Mouse (Mus musculus): ENCODE measurements at regions not wholly inside any gene's neighbourhood (a gene's known extent, or its start where the extent isn't known, plus 50 kb on each side); places are given as distances from the start of the nearest gene placed in this dataset.

DNA sequence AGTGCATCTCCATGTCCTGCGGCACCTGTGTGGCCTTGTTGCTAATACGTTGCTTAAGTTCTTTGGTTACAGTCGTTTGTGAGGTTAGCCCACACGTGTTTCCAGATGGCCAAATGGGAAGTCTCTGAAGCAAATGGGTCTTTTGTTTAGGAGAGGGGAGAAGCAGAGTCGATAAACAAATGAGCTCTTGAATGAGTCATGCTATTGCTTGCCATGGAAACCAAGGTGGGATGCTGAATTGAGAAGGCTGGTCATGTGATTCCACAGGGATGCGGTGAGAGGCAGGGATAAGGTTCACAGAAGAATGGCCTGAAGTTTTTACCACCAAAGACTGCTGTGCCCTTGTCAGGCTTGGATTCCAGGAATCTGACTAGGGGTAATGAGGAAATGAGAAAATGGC, 214.8 kb upstream of the Elac2 start:
- in situ Hi-C loops (cut with MboI; ENCODE audit: low pct_unique_long_range_greater_than_20kb): no loop called here
- no peaks in the 10 kb centered on the region for H3K27me3 ChIP-seq
- DNase-seq (ENCODE audit: low read depth, low spot score): no peak
- no peak for ATAC-seq
- POLR2A ChIA-PET: no interaction called here
- CTCF ChIA-PET: no interaction called here
- no peak for TF ChIP-seq CTCF (IDR thresholded peaks at IDR 0.05)

DNA sequence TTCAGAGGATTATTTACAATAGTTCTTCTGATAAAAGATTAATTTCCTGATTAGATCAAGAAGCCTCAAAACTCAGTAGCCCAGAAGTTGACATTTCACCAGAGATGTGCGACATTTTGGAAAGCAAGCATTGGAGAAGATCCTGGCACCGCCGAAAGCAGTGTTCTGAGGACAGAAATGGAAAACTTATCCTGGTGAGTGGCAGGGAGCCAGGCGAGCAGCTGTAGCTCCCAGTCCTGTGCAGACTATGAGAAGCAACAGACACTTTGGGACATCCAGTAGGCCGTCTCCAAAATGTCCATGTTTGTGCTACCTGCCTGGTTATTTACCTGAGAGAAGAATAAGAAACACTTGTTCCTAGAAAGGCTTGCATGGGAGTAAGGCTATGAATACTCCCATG, 202.1 kb upstream of the Elac2 start:
- no peak for TF ChIP-seq CTCF (IDR thresholded peaks at IDR 0.05)
- ChIA-PET CTCF (no interaction called here), POLR2A (no interaction called here)
- no peak for ATAC-seq
- DNase-seq (ENCODE audit: low read depth, low spot score): no peak
- in situ Hi-C loops (cut with MboI; ENCODE audit: low pct_unique_long_range_greater_than_20kb): no loop called here
- H3K27me3 ChIP-seq: peaks cover 6% of the 10 kb centered on the region

DNA sequence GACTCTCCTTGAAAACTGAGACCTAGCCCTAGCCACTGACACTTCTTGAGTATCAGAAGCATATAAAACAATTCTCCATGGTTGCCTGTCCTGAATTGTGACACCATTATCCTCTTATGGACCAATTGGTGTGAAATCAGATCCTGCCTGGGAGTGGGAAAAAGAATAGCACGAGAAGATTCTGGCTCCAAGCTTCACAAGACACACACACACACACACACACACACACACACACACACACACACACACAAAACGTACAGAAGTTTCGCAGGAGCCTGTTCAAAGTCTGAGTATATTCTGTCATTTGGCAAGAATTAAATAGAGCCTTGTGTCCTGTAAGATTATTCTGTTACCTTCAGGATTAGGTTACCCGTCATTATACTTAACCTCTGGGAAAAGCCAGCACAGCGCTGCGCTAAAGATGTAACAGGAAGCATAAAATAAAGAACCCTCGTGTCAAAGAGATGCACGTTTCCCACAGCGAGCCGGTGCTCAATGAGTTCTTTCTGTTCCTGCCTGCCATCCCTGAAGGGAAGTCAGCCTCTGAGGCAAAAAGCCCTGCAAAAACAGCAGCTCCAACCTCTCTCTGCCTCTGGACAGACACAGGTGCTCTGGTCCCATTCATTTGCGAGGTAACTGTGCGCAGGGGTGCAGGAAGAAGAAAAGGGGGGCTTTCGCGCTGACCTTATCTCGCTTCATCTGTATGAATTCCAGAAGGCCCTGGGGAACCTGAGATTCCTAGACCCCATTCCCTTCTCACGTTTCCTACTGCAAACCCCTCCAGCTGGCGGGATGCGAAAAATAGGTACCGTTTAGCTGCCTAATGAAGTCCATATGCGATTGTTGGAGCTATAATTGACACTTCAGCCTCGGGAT, 178.4 kb upstream of the Elac2 start:
- peaks cover 31% of the 10 kb centered on the region for H3K27me3 ChIP-seq
- DNase-seq (ENCODE audit: low read depth, low spot score) (no peak), ATAC-seq (no peak)
- ChIA-PET CTCF (no interaction called here), POLR2A (no interaction called here)
- no peak for TF ChIP-seq CTCF (IDR thresholded peaks at IDR 0.05)
- in situ Hi-C loops (cut with MboI; ENCODE audit: low pct_unique_long_range_greater_than_20kb): no loop called here

DNA sequence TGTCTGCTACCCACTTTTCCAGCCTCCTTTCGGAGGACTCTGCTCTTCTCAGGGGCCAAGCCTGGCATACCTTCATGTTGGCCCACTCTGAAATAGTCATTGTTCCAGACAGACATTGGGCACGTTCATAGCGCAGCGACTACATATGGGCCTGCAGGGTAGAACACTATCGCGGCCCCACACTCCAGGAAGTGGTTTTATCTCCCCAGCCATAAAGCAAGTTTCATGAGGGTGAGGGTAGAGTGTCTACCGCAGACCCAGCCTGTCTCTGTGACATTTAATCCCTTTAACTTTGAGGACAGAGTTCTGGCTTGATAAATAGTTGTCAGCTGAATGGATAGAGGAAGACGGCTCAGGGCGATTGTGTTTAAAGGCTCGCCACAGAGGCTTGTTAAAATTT, 177.5 kb upstream of the Elac2 start:
- CTCF ChIA-PET: no interaction called here
- ATAC-seq: no peak

DNA sequence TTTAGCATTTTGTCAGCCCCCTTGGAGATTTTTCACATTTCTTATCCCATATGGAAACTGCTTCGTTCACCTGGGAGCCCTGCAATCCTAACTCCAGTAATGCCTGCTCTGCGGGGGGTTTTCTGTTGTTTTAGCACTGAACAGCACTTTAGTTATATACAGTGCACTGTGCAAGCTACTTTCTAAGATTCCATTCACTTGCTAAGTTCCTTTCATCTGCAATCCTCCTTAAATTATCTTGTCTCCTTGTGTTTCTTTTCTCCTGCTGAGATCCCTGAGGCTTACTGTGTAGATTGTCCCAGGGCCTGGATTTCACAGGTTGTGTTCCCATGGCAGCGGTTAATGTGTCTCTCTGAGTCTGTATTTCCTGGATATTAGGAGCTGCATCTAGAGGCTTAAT, 173.3 kb upstream of the Elac2 start:
- in situ Hi-C loops (cut with MboI; ENCODE audit: low pct_unique_long_range_greater_than_20kb): no loop called here
- ChIA-PET POLR2A (no interaction called here), CTCF (no interaction called here)
- no peak for ATAC-seq
- peaks cover 28% of the 10 kb centered on the region for H3K27me3 ChIP-seq
- DNase-seq (ENCODE audit: low read depth, low spot score): no peak
- TF ChIP-seq CTCF (IDR thresholded peaks at IDR 0.05): no peak

More for the DNA sequence above, 177.5 kb upstream of the Elac2 start:
- POLR2A ChIA-PET: no interaction called here
- no peak for TF ChIP-seq CTCF (IDR thresholded peaks at IDR 0.05)
- in situ Hi-C loops (cut with MboI; ENCODE audit: low pct_unique_long_range_greater_than_20kb): no loop called here
- H3K27me3 ChIP-seq: peaks cover 31% of the 10 kb centered on the region
- no peak for DNase-seq (ENCODE audit: low read depth, low spot score)

DNA sequence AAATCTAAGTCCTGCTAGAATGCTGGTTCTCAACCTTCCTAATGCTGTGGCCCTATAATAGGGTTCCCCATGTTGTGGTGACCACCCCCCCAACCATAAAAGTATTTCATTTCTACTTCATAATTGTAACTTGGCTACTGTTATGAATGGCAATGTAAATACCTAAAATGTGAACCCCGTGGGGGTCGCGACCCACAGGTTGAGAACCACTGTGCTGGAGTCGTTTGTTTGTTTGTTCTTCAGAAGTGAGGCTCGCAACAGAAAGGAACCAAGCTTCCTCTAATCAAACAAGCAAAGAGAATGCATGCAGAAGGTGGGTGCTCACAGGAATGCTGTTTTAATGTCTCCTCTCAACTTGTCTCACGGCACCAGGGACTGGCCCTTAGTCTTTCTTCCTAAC, 166.4 kb upstream of the Elac2 start:
- DNase-seq (ENCODE audit: low read depth, low spot score): no peak
- in situ Hi-C loops (cut with MboI; ENCODE audit: low pct_unique_long_range_greater_than_20kb): no loop called here
- no peak for TF ChIP-seq CTCF (IDR thresholded peaks at IDR 0.05)
- ATAC-seq: no peak
- peaks cover 18% of the 10 kb centered on the region for H3K27me3 ChIP-seq
- POLR2A ChIA-PET: no interaction called here
- CTCF ChIA-PET: no interaction called here

DNA sequence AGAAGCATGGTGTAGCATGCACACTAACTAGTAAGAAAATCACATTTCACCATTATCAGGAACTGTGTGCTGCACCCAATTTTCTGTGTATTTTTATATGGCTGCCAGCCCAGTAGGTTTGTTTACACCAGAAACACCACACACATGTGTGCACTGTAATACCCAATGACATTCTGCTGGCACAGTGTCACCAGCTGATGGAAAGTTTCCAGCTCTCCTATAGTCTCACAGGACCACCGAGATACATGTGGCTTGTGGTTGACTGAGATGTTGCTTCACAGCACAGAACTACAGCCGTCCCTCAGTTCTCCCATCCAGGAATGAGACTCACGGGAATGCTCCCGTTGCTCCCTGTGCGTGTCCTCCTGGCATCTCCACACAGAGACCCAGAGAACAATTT, 149.4 kb upstream of the Elac2 start:
- no peak for TF ChIP-seq CTCF (IDR thresholded peaks at IDR 0.05)
- DNase-seq (ENCODE audit: low read depth, low spot score) (no peak), ATAC-seq (no peak)
- H3K27me3 ChIP-seq: no peaks in the 10 kb centered on the region
- ChIA-PET CTCF (no interaction called here), POLR2A (no interaction called here)
- in situ Hi-C loops (cut with MboI; ENCODE audit: low pct_unique_long_range_greater_than_20kb): no loop called here

DNA sequence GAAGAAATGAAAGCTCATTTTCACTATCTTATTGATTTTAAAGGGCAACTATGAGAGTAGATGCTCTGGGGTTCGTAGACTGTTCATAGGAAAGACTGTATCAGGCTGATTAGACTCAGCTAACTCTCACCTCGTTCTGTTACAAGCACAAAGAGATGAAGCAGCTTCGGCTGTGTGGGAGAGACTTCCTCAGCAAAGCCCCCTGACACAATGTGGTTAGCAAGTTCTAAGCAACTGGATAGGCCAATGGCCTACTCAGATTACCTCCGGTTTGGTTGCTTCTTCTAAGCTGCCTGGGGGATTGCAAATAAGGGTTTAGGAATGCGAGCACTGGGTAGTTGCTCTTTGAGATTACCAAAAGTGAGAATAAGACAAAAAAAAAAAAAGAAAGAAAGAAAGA, 146.4 kb upstream of the Elac2 start:
- POLR2A ChIA-PET: no interaction called here
- CTCF ChIA-PET: interaction anchor here (1.6 kb wide), 1 partner anchor 84 kb away, joined by 4 read pairs; no protein-coding TSS in a partner anchor
- ATAC-seq: no peak
- no peak for TF ChIP-seq CTCF (IDR thresholded peaks at IDR 0.05)
- in situ Hi-C loops (cut with MboI; ENCODE audit: low pct_unique_long_range_greater_than_20kb): no loop called here
- H3K27me3 ChIP-seq: no peaks in the 10 kb centered on the region
- no peak for DNase-seq (ENCODE audit: low read depth, low spot score)

DNA sequence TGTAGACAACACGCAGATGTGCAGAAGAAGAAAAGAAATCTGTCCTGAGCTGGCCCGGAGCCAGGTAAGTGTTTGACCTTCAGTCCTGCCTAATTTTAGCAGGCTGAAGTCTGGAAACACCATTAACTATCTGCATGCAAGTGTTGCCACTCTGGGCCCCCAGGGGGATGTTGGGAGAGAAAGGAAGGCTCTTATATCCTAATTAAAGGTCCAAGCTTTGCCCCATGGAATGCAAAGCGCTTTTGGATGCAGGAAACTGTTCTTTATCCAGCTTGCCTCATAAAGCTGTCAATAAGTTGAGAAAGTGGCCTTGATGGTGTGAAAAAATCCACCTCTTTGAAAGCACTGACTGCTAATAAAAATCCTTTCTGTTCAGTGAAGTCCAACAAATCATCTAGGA, 145.1 kb upstream of the Elac2 start:
- in situ Hi-C loops (cut with MboI; ENCODE audit: low pct_unique_long_range_greater_than_20kb): no loop called here
- no peak for TF ChIP-seq CTCF (IDR thresholded peaks at IDR 0.05)
- DNase-seq (ENCODE audit: low read depth, low spot score) (no peak), ATAC-seq (no peak)
- ChIA-PET POLR2A (no interaction called here), CTCF (no interaction called here)
- H3K27me3 ChIP-seq: peaks cover 4% of the 10 kb centered on the region

DNA sequence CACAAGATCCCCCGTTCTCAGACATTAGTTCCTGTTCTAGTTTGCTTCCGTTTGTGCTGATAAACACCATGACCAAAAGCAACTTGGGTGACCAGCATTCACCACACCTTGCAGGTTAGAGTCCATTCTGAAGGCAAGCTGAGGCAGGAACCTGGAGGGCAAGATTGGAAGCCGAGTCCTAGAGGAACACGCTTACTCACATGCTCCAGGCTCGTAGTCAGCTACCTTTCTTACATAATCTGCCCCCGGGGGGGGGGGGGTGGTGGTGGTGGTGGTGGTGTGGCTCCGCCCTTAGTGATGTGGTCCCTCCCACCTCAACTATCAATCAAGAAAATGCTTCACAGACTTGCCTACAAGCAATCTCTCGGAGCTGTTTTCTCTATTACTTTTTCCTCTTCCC, 142.1 kb upstream of the Elac2 start:
- CTCF ChIA-PET: no interaction called here
- H3K27me3 ChIP-seq: peaks cover 4% of the 10 kb centered on the region
- no peak for ATAC-seq
- POLR2A ChIA-PET: interaction anchor here (0.6 kb wide), 1 partner anchor 17 kb away, joined by 3 read pairs; no protein-coding TSS in a partner anchor
- TF ChIP-seq CTCF (IDR thresholded peaks at IDR 0.05): no peak
- no peak for DNase-seq (ENCODE audit: low read depth, low spot score)
- in situ Hi-C loops (cut with MboI; ENCODE audit: low pct_unique_long_range_greater_than_20kb): no loop called here

DNA sequence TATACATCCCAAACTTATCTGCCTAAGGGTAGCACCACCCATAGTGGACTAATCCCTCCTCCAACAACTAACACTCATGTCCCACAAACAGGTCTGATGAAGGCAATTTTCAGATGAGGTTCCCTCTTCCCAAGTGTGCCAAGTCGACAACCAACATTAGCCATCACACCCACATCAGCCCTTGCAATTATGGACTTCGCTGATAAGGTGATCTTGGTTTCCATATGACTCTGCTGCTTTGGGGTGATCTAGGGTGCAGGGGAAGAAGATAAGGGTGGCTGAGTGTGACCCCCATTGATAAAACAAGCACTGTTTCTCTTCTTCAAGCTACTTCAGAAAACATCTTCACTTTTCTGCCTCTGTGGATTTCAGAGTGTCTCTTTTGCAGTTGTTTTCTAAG, 137.7 kb upstream of the Elac2 start:
- peaks cover 7% of the 10 kb centered on the region for H3K27me3 ChIP-seq
- POLR2A ChIA-PET: no interaction called here
- in situ Hi-C loops (cut with MboI; ENCODE audit: low pct_unique_long_range_greater_than_20kb): no loop called here
- no peak for DNase-seq (ENCODE audit: low read depth, low spot score)
- CTCF ChIA-PET: no interaction called here
- no peak for ATAC-seq
- TF ChIP-seq CTCF (IDR thresholded peaks at IDR 0.05): no peak

Measured in Patski (cell line).